Mouse (Mus musculus) adrenal gland, adult 8-10 months (tissue): Measurements from ENCODE around the gene Rasgef1b. TPM values are rescaled to one million over a fixed set of nuclear protein-coding genes. Genes with fewer than 3 reads are reported as not detected.

Experiments used
- DNase-seq: peaks from one replicate; pipeline ENCODE4 v3.0.0; 2022
- total RNA-seq, 4 experiments: library from RNA; stranded (reverse); gene quantifications; 2 replicates each; pipeline ENCODE4 v1.2.4; 2022

Rasgef1b gene
- total RNA-seq, 4 experiments from 2014 or later, result 9.8 to 14.6 (median 11.0) TPM

DNA sequence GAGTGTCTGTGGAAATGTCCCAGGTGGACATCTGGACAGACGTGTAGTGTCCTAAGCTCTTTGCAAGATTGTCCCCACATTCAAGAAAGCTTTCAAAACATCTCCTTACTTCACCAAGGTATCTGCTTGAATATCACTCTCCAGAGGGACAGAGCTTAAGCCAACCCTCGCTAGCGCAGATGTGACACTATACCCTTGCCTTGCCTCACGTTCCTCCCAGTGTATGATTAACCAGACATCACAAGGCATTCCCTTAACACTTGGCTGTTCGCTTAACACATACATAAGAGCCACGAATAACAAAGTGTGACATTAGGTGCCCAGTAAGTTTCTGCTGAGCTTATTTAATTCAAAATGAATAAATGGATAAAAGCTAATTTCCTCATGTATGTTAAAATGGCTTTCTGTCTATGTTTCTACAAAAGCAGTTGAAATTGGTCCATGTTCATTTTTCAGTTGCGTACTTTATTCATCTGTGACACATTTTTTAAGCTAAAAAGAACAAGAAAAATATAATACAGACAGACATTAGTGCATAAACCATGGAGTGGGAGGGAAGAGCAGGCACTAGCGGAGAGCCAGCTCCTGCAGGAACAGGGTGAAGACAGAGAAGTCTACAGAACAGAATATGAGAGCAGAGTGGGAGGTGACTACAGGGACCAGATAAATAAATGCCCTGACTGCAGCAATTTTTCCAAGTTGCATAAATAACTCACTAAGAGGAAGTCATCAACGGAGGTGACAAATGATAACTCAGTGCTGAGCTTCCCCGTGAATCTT, 126.4 kb downstream of the Rasgef1b start:
- no peak for DNase-seq

DNA sequence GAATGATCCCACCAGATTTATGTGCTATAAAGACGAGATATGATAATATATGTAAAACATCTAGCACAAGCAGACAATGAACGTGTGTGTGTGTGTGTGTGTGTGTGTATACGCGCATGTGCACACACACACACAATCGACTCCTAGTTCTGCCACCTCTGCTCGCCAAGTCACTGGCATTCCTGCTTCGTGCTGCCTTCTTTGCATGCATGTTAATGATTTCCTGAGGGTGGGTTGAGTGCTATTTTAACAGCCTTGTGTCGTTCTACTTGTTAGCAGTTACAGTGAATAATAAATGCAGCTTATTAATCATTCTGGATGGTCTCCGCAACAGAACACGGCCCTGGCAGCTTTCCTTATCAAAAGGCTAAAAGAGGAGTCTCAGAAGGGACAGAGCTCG, 129.5 kb downstream of the Rasgef1b start:
- no peak for DNase-seq

GRCm38 (mm10) chr5:99598470-99599110, 130.3 kb downstream of the Rasgef1b start:
- DNase-seq, result no peak

- no peak for DNase-seq
Observed at GRCm38 (mm10) chr5:99597701-99598100, 131.2 kb downstream of the Rasgef1b start.

GRCm38 (mm10) chr5:99591348-99591747, 137.5 kb downstream of the Rasgef1b start:
- no peak for DNase-seq

DNA sequence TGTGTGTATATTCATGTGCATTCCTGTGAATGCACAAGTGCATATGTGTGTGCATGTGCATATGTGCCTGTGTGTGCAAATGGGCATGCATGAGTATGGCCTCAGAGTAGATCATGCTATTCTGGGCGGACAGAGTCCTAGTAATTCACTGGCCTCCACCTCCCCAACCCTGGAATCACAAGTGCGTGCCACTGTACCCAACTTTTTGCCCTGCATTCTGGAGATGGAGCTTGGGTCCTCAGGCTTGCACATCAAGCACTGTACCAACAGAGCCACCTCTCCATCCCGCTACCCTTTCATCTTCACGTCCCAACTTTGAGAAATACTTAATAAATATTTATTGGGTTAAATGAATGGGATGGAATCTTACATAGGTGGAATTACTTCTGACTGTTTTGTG, 138.3 kb downstream of the Rasgef1b start:
- no peak for DNase-seq

GRCm38 (mm10) chr5:99587994-99588393, 140.9 kb downstream of the Rasgef1b start:
- DNase-seq, result no peak

GRCm38 (mm10) chr5:99587589-99587988, 141.3 kb downstream of the Rasgef1b start:
- no peak for DNase-seq

- no peak for DNase-seq
Observed at GRCm38 (mm10) chr5:99586287-99586686, 142.6 kb downstream of the Rasgef1b start.

DNA sequence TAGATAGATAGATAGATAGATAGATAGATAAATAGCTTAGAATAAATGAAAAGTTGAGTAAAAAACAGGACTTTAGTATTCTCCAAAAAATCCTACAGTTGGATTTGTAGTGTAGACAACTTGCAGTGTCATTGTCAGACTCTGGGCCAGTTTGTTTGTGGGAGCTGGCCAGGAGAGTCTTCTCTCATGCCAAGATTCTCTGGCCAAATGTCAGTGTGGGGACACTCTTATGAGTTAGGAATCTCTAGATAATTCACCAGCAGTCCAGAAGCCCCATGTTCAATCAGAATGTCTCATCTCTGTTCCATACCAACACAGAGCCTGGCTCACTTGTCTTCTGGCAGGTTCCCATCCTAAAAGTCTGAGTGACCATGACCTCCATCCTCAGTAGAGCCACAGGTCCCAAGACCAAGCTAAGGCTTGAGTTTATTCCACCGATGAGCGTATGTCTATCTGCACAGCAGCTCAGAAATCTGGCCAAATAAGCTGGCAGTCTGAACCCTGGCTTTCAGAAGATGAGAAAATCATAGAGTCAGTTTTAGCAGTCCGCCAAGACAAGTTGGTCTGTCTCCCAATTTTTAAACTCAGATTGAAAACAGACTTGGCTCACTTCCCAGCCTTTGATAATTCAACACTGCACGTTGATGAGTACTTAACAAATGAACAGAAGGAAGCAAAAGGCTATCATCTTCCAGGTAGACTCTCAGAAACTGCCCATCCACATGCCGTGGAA, 143.5 kb downstream of the Rasgef1b start:
- no peak for DNase-seq

- peak; percentile 7 for DNase-seq
Observed at GRCm38 (mm10) chr5:99584266-99584665, 144.6 kb downstream of the Rasgef1b start.

DNA sequence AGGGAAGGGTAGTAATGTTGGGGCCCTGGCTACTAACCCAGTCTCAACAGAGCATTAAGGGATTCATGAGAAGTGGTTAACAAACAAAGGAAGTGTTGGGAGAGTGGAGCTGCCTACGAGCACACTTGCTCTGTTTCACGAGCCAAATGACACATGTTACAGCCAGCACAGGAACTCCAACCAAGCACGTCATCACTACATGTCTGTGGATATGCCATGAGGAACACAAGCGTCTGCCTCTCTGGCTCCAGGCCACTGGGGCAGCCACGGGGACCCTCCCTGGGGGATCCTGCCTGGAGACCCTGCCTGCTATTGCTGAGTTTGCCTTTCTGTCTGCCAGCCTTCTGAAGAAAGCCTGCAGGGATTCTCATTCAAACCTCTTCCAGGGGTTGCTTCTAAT, 146.8 kb downstream of the Rasgef1b start:
- DNase-seq, result no peak

DNA sequence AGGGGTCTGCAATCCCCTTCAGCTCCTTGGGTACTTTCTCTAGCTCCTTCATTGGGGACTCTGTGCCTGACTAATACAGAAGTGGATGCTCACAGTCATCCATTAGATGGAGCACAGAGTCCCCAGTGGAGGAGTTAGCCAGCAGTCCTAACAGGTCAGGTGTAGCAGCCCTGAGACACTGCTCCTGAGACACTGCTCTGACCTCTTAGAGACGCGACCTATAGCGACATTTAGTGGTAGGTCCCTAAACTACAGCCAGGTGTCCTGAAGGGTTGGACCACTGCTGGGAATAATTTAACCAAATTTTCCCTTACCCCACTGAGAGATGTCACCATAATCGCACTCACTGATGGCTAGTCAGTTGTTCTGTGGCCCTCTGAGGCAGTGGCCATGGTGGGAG, 150.2 kb downstream of the Rasgef1b start:
- peak; percentile 31 for DNase-seq

- no peak for DNase-seq
Observed at GRCm38 (mm10) chr5:99575897-99576296, 153.0 kb downstream of the Rasgef1b start.

GRCm38 (mm10) chr5:99564501-99565323, 164.2 kb downstream of the Rasgef1b start:
- no peak for DNase-seq

GRCm38 (mm10) chr5:99562096-99562495, 166.8 kb downstream of the Rasgef1b start:
- no peak for DNase-seq

DNA sequence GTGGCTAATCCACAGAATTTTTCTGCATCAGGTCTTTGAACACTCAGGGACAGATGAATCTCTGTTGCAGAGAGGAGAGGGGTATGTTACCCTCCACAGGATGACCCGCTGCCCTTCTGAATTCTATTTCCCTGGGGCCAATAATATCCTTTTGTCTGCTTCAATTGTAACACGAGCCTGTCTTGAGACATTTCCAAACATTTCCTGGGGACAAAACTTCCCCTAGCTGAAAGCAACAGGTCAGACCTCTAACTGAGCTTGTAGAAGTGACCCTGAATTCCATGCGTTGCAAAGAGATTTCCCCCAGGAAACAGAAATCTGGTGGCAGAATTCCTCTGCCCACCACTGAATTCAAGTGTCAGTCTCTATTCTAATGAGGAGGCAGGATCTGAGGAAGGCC, 169.1 kb downstream of the Rasgef1b start:
- DNase-seq, result no peak

DNA sequence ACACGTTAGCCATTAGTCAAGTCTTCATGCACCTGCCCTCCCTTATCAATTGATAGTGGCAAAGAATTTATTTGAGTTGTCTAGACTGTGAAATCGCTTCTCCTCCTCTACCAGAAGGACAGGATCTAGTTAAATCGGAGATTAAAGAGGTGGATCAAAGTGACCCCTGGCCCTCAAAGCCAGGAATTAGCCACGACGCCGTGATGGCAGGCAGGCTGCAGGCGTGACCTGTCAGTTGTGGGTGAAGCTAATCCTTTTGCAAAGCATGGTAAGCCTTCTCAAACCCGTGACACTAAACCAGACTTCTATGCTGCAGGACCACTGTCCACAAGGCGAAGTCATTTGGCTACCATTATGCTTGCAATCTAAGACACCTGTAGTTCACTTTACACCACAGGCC, 170.6 kb downstream of the Rasgef1b start:
- no peak for DNase-seq

GRCm38 (mm10) chr5:99552645-99553044, 176.2 kb downstream of the Rasgef1b start:
- no peak for DNase-seq

- DNase-seq, result no peak
Observed at GRCm38 (mm10) chr5:99544664-99545494, 184.0 kb downstream of the Rasgef1b start.

GRCm38 (mm10) chr5:99541999-99542765, 186.7 kb downstream of the Rasgef1b start:
- no peak for DNase-seq
